Mouse (Mus musculus): ENCODE results near the gene Reg4.

Gene Reg4

DNA sequence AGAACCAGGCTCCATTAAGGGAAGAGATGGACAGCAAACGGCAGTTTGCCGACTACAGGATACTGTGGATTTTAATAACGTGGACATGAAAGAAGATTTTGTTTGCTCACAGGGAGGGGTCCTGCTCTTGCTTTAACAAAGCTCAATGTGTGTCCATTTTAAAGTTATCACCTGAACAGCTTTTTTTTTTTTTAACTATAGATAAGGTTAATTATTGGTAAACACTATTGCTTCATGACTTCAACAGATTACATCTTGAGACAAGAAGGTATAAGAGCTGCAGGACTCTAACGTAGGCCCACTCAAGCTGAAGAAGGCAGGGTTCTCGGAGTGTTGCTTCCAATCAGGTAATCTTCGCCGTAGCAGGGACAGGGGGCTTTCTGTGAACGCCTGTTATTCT lies at the start of gene Reg4:
Reg4 (plus strand) TSS at position 301 of the 400 bp plus-strand sequence.
- in situ Hi-C loops (cut with MboI, MseI): no loop called here

DNA sequence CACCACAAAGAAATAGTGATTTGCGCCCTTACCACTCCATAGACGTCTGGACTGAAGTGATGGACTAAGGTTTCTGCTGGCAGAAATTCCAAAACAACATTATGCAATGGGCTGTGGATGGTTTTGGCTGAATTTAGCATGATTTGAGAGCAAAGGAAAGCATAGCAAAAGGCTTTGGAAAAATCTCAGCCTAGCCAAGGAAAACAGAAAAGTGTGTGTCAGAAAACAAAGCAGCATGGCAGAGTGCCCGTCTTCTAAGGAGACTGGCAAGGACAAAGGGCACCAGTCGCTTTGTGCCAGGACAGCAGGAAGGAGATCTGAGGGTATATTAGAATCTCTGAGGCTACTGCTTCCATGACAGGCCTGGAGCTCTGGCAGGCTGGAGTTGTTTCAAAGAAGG lies 43.6 kb upstream of the Reg4 start:
- in situ Hi-C loops (cut with MboI, MseI): loop anchor here (10.0 kb wide), 1 partner anchor 136 kb away; no protein-coding TSS in a partner anchor

DNA sequence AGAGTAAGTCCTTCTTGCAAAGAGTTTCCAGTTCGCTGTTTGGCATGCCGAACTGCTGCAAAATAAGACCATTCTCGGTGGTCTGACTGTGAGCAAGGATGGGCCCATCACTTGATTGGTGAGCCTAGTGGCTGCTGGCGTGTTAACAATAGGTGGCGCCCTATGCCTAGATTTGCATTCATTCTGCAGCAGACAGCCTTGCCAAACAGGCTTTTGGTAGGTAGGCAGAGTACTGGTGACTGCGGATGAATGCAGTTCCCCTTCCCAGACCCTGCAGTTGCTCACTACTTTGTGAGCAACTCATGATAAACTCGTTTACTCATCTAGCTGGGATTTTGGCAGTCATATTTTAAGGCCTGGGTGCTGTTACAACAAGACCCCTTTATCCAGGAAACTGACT lies 41.2 kb upstream of the Reg4 start:
- in situ Hi-C loops (cut with MboI, MseI): no loop called here

DNA sequence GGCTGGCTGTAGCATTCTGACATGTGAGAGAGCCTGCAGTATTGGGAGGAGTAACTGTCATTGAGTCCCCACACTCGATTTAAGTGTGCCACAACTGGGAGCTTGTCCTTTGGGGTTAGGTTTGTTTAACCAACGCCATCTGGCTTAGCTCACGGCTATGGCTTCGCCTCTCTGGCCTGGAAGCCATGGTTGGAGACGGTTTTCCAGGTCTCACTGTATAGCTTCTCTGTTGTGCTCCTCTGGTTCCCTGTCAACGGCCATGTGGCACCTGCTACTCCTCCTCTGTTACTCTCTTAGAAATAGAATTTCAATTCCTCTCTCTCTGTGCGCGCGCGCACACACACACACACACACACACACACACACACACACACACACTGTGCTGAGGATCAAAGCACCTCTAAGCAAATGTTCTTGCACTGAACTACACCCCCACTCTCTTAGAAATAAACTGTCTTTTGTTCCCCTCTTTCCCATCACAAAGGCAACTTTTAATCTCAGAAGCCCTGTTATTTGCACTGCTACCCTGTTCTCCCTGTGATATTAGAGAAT lies 36.7 kb upstream of the Reg4 start:
- in situ Hi-C loops (cut with MboI, MseI): no loop called here

DNA sequence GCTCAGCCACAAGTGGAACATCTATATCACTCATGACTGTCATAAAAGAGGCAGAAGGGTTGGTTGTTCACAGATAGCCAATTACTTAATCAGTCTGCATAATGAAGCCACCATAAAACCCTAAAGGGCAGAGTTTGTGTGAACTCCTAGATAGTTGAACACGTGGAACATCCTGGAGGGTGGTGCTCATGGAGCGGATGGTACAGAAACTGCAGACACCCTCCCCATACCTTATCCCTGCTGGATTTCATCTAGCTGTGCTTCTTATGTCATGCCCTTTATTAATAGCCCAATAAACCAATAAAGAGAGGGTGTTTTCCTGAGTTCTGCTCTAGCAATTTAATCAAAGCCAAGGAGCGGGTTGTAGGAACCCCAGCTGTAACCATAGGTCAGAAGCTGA lies 34.2 kb upstream of the Reg4 start:
- in situ Hi-C loops (cut with MboI, MseI): no loop called here

DNA sequence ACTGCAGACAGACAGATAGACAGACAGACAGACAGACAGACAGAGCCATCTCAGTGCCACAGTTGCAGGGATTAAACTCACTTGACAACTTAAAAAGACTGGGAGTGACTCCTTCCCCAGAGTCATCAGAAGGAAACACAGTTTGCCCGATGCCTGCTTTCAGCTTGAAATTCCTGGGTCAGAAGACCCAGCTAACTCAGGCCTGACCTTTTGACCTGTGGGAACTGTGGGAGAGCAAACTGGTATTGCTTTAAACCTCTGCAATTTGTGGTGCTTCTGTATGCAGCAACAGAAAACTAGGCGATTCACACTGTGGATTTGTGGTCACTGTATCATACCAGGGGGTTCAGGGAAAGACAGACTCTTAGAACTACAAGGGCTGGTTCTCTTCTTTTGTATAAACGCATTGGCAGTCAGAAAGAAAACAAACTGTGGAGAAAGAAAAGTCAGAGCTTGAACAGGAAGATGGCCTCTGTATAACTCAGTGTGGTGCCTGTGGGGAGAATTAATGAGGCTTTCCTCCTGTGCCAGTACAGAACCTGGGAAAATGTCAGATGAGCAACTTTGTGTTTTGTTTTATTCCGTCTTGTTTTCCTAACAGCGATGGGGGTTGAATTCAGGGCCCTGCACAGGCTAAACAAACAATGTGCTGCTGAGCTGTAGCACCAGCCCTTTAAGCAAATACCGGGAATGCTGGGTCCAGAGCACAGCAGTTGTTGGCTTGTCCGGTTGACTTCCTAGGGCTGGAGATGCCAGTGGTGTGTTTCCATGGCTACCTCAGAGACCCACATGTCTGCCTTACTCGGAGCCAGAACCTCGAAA lies 24.0 kb upstream of the Reg4 start:
- in situ Hi-C loops (cut with MboI, MseI): no loop called here

DNA sequence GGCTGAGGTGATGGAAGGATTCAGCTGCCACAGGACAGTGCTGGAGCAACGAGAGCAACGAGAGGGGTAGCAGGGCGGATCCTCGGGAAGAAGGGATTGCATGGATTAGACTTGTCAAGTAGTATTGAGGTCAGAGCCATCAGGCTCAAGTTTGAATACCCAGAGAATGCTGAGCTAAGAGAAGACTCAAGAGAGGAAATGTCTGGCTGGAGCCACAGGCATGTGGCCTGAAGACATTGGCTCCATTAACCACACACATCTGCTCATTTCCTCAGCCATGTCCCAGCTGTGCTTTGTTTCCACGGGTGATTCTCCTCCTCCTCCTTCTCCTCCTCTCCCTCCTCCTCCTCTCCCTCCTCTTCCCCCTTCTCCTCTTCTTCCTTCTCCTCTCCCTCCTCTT lies 22.2 kb upstream of the Reg4 start:
- in situ Hi-C loops (cut with MboI, MseI): no loop called here

DNA sequence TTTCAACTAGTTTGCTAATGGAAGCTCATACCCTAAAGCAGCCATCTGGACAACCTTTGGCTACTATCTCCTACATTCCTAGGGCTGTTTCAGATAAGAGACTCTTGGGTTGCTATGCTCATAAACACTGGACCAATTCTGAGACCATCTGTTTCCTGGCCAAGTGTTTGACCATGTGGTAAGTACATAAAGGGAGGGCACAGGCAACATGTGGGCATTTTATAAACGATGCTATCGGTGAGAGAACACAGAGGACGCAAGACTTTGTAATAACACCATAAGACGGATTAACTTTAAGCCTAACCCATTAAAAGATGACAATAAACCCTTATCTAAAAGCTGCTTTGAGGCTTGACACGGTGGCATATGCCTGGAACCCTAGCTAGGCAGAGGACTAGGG lies 18.7 kb upstream of the Reg4 start:
- in situ Hi-C loops (cut with MboI, MseI): no loop called here

DNA sequence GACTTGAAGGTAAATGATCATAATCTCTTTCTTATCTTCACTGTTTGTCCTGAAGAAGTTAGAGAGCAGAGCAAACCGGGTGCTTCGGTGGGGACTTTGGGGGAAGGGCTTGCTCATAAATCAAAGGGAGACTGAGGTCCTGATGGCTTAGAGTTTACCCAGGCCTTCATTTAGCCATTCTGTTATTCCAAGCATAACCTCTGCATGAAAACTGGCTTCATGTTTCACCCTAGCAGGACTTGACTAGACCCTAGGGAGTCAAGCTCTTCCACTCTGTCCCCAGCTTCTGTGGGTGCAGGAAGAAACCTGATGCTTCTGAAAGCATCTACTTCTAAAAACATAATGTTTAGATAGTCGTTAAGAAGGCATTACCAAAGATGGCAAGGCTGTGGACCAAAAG lies 15.0 kb upstream of the Reg4 start:
- in situ Hi-C loops (cut with MboI, MseI): no loop called here

DNA sequence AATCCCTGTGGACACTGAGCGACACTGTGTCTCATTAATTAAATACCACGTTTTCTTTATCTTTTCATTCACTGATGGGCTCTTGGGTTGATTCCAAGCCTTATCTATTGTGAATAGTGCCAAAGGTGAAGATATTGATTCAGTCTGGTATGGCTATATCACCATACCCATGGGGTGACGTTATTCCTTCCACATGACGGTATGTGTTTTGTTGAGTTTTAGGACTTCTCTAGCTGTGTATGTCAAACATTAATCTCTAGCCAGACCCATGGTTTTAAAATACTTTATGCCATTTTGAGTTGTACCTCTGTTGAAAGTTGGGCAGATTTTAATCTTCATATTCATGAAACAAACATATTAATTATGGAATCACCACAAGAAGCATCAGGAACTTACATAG lies 12.8 kb upstream of the Reg4 start:
- in situ Hi-C loops (cut with MboI, MseI): no loop called here

DNA sequence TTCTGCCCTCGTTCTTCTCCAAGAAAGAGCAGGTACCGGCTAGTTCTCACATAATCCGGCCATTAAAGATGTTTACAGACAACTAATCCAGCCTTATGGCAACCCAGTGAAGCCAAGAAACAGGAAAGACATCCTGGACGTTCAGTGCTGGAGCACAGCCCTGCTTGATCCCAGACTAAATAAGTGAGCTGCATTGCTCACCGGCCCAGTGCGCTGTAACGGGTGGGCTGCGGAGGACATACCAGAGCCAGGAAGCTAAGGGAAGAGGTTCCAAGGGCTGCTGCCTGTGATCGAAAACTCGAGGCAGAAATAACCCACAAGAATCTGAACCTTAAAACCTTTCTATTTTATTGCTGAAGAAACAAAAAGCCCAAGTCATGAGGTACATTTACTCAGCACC lies 11.1 kb upstream of the Reg4 start:
- in situ Hi-C loops (cut with MboI, MseI): no loop called here

DNA sequence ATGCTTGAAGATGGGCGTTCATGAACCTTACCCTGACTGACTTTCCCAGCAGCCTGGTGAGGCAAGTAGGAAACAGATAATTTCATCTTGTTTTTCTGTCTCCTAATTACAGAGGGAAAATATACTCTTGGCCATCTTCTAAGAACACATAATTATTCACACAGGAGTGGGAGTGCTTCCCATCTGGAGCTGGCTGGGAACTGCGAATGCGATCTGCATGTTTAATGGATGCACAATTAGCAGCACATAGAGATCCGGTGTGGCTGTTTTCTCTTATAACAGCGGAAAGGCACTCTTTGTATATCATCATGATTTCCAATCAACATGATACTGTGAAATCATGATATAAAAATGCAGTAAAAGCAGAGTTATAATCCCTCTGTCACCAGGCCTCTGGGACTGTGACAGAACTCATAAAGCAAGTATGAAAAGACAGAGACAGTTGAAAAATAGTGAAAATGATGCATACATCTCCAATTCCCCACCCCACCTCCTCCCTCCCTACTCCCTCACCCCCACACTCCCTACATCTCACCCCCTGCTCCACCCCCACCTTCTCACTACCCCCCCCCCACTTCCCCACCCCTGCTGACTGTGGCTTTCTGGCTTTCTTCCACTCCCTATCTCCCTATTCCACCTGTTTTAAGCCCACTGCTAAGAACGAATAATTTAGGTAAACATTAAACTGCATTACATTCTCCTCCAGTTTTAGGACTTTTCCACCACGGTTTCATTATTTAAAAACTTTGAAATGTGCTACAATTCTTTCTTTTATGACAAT lies 10.5 kb upstream of the Reg4 start:
- in situ Hi-C loops (cut with MboI, MseI): no loop called here

DNA sequence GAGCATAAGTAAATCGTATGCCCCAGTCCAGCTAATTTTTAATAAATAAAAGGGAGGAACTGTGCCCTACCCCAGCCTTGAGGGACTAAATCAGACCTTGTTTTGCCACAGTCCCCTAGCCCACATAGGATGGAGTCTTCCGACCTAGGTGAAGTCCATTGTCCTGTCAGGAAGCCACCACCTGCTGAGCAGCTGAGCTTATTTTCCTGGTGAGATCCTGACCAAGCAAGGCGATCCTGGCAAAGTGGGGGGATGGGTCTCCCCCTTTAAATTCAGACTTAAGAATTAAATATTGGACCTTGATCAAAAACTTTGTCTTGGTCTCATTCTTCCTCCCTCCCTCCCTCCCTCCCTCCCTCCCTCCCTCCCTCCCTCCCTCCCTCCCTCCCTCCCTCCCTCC lies 5.7 kb upstream of the Reg4 start:
- in situ Hi-C loops (cut with MboI, MseI): no loop called here

DNA sequence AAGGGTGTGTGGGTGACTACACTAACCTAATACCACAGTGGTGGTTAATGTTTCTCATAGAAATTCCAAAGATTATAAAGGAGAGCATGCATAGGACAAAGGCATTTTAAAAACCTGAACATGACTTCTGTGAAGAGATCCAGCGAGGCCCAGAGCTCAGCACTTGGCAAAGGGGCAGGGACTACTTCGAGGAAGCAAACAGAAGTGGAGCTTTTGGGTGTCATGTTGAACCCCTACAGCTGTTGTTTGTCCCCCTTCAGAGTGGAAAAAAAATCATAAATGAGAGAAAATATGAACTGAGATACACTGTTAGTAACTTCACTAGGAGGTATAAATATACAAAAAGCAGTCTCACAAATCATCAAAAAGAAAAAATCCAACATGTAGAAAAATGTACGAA lies 1.3 kb downstream of the Reg4 start:
- in situ Hi-C loops (cut with MboI, MseI): no loop called here

DNA sequence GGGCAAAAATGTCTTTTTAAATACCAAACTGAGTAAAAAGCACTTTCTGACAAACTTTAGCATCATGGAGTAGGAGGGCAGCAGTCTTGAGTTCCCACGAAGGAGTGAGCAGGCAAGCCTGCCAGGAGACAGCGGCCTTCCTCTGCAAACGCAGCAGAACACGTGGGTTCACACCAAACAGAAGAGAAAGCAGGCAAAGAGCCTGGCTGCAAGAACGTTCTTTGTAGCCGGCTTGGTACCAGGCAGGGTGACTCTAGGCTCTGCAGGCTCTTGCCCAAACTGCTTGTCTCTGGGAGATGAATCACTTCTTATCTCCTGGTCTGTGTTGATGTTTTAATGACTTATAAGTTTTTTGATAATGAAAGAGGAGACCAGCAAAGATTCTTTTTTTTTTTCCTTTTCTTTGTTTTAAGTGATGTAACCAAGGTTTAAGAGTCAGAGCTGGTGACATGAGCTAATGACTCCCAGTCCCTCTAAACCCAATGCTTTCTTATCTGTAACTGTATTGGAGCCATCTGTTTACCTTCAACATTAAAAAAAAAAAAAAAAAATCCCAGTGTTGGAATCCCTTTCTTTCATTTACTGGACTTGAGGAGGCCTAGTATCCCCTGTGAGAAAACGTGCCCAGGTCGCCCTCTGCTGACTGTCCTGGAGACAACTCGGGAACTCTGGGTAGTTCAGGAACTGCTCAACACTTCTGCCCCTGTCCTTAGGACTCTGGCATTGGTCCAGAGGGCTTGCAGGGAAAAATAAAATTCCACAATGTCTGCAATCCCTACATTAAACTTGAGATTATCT lies 2.0 kb downstream of the Reg4 start:
- in situ Hi-C loops (cut with MboI, MseI): no loop called here

DNA sequence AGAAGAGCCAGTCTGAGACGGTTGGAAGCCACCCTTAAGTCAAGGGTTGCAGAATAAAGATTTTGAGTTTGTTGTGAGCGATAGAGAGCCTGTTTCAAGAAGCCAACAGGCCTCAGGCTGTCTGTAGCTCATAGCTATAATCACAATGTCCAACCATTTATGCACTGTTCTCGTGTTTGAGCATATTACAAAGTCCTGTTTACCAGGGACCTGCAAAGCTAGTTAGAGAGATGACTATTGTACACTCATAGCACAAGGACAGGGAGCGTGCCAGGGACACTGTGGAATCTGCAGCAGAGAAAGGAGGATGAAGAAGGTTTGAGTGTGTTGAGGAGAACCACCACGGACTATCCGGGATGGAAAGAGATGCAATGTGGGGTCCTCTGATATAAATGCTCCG lies 3.0 kb downstream of the Reg4 start:
- in situ Hi-C loops (cut with MboI, MseI): loop anchor here (5.0 kb wide), 1 partner anchor 87 kb away; no protein-coding TSS in a partner anchor

DNA sequence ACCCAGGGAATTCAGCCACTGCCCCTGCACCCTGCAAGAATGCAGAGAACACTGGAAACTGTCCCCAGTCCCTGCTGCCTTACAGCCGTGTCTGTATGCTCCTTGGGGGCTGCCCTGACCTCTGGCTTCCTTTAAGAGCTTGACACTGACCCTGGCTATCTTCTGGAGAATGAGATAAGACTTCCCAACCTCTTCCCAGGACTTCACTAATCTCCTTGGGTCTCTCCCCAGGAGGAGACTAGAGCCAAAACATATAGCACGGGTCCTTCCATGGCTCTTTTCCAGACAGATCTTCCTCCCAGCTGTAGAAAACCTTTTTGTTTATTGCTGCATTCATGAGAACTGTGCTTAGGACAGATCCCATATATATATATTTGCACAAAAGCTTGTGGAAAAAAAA lies 3.8 kb downstream of the Reg4 start:
- in situ Hi-C loops (cut with MboI, MseI): loop anchor here (5.0 kb wide), 1 partner anchor 87 kb away; no protein-coding TSS in a partner anchor

DNA sequence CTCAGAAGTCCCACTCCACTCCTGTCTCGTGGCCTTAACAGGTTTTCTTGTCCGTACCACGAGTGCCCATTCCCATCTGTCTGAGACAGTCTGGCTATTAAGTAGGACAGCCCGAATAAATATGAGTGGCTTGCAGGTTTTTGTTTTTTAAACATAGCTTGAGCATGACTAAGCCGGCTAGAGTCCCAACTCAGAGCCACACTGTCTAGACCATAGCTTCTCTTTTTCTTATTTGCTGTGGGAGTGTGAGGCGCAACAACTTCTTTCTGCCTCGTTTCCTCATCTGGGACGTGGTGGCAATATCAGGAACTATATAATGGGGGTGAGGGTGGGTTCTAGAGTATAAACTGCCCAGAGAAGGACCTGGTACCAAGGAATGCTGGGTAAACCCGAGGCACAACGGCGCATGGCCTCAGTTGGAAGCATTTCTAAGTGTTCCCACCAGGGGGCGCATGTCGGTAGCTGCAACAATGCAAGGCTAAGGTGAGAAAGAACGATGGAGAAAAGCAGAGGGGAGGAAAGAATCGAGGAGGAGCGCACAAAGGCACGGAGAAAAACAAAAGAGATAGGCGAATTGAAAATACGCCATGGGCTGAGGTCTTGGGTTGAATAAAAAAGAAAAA lies 5.1 kb downstream of the Reg4 start:
- in situ Hi-C loops (cut with MboI, MseI): loop anchor here (5.0 kb wide), 1 partner anchor 85 kb away; no protein-coding TSS in a partner anchor

DNA sequence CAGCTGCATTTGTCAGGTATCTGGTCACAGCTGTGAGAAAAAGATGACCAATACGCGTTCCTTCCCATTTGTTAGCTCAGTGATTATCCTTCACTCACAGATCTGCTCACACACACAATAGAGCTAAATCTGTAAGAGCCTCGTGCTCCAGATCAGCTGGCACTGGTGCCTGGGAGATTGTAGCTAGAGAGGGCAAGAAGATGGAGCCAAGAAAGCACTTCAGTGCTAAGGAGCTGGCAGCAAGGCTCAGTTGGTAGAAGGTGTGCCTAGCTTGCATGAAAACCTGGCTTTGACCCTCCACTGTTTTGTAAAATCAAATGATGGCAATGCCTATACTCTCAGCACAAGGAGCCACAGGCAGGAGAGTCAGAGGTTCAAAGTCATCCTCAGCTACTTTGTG lies 5.8 kb downstream of the Reg4 start:
- in situ Hi-C loops (cut with MboI, MseI): loop anchor here (5.0 kb wide), 1 partner anchor 85 kb away; no protein-coding TSS in a partner anchor

DNA sequence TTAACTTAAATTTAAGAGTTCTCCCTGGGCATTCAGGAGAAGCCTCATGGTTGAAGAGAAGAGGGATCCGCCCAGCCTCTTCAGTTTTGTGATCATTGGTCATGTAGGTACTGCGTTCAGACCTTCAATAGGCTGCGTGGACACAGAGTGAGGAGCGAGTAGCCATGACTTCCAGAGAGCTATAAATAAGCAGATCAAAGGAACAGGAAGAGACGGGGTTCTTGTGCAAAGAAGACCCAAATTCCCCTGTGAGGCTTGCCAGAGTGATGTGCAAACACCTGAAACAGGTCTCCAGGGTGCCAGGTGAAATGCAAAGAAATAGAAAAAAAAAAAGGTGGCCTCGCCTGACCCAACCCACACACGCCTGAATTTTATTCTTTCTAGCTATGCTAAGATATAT lies 8.0 kb downstream of the Reg4 start:
- in situ Hi-C loops (cut with MboI, MseI): loop anchor here (5.0 kb wide), 1 partner anchor 82 kb away; no protein-coding TSS in a partner anchor

DNA sequence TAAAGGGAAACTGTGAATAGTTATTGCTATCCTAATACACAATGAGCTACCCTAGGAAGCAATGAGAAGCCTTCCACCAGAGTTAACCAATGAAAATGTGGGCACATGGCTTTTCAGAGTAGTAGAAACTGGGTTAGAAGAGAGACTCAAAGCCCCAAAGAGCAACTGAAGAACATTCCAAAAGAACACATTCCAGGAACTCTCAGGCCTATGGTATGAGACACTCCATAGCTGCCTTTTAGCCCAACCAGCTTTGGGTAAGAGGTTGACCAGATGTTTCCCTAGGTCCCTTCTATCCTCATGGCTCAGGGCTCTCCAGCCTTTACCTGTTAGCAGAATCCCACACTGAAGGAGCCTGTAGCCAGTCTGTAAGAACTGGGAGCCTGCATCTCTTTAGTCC lies 11.5 kb downstream of the Reg4 start:
- in situ Hi-C loops (cut with MboI, MseI): no loop called here
